Mouse (Mus musculus): ENCODE measurements around the gene Mylk2. TPM values are rescaled to one million over a fixed set of nuclear protein-coding genes. Genes with fewer than 3 reads are reported as not detected.

Gene Mylk2
- 0.93 and 1.1 TPM in 2 replicates for polyA plus RNA-seq (2011; ENCODE audit: insufficient read length, low read depth, missing spikeins)

- peaks cover 6% of the 10 kb centered on the region; the same call in 1 of the 2 replicates for H3K4me1 ChIP-seq (ENCODE audit: control insufficient read depth, insufficient read depth, low read length)
- no peak within 1 kb of the TSS for H3K27ac ChIP-seq (ENCODE audit: insufficient read depth, low read length)
- TF ChIP-seq POLR2A (IDR thresholded peaks at IDR 0.05; ENCODE audit: low read depth, low read length): no peak
- no peak for TF ChIP-seq CTCF (IDR thresholded peaks at IDR 0.05; ENCODE audit: borderline replicate concordance, insufficient read depth, low read length)
- H3K4me3 ChIP-seq (ENCODE audit: insufficient read depth, low read length): no peak within 1 kb of the TSS
These were observed at the start of gene Mylk2 for GRCm38 (mm10) chr2:152911031-152911430. Gene Mylk2 (plus strand): TSS chr2:152911352.

DNA sequence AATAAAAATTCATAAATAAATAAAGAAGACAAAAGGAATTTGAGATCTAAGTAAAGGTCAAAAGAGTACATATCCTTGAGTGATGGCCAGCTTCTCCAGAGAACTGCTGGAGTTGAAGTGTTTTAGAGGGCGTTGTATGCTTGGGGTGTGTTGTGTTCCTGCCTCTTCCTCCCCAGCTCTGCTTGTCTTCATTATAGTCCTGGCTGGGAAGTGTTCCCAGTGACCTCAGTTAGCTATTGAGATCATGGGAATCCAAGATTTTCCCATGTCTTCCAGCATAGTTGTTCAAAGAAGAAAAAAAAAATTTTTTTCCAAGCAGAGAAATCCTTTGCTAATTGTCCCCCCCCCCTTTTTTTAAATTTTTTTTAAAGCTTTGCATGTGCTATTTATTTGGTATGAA is 49.3 kb upstream of the Mylk2 start:
- TF ChIP-seq CTCF (IDR thresholded peaks at IDR 0.05; ENCODE audit: borderline replicate concordance, insufficient read depth, low read length) (no peak), POLR2A (IDR thresholded peaks at IDR 0.05; ENCODE audit: low read depth, low read length) (no peak)
- peak overlapping the region; percentile 86 for H3K27ac ChIP-seq (ENCODE audit: insufficient read depth, low read length)

GRCm38 (mm10) chr2:152862638-152863037 is 48.5 kb upstream of the Mylk2 start:
- Histone ChIP-seq H3K27ac (ENCODE audit: insufficient read depth, low read length) (peak overlapping the region; percentile 86), H3K4me1 (ENCODE audit: control insufficient read depth, insufficient read depth, low read length) (peaks cover 7% of the 10 kb centered on the region; the same call in 1 of the 2 replicates), H3K4me3 (ENCODE audit: insufficient read depth, low read length) (no peak overlapping the region)
- TF ChIP-seq CTCF (IDR thresholded peaks at IDR 0.05; ENCODE audit: borderline replicate concordance, insufficient read depth, low read length) (no peak), POLR2A (IDR thresholded peaks at IDR 0.05; ENCODE audit: low read depth, low read length) (no peak)

More for the DNA sequence above, 49.3 kb upstream of the Mylk2 start:
- Histone ChIP-seq H3K4me3 (ENCODE audit: insufficient read depth, low read length) (no peak overlapping the region), H3K4me1 (ENCODE audit: control insufficient read depth, insufficient read depth, low read length) (peaks cover 7% of the 10 kb centered on the region; the same call in 1 of the 2 replicates)

DNA sequence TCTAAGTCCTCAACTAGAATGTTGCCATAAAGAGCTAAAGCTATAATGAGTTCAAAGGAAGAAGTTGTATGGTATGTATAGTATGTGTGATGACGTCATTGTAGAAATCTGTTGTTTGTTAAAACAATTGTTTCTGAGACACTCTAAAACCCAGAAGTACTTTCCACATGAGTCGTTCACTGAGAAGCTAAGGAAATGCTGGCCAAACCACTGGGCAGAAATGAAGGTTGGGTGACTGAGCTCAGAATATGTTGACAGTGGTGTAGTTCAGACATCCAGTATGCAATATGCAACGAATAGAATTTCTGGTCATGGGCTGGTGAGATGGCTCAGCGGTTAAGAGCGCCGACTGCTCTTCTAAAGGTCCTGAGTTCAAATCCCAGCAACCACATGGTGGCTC is 47.8 kb upstream of the Mylk2 start:
- peaks cover 7% of the 10 kb centered on the region; the same call in 1 of the 2 replicates for H3K4me1 ChIP-seq (ENCODE audit: control insufficient read depth, insufficient read depth, low read length)
- H3K4me3 ChIP-seq (ENCODE audit: insufficient read depth, low read length): no peak overlapping the region
- peak overlapping the region; percentile 10; the same call in 1 of the 2 replicates for H3K27ac ChIP-seq (ENCODE audit: insufficient read depth, low read length)
- TF ChIP-seq POLR2A (IDR thresholded peaks at IDR 0.05; ENCODE audit: low read depth, low read length) (no peak), CTCF (IDR thresholded peaks at IDR 0.05; ENCODE audit: borderline replicate concordance, insufficient read depth, low read length) (no peak)

DNA sequence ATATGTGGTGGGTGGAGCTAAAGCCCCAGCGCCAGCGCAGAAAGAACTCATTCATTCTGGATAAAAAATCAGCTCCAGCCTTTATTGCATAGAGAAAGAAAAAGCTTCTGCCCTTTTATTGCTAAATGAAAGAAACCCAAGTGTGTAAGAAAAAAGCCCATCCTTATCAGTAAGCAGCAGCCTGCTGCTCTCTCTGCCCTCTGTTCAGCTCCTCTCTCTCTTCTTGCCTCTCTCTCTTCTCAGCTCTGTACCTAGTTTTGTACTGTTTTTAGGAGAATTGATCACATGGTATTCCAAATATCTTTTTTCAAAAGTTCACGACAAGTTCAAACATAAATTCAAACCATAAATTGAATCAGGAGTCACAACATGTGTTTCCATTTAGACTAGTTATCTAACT is 32.9 kb upstream of the Mylk2 start:
- Histone ChIP-seq H3K4me3 (ENCODE audit: insufficient read depth, low read length) (no peak overlapping the region), H3K4me1 (ENCODE audit: control insufficient read depth, insufficient read depth, low read length) (no peaks in the 10 kb centered on the region), H3K27ac (ENCODE audit: insufficient read depth, low read length) (no peak overlapping the region)
- TF ChIP-seq POLR2A (IDR thresholded peaks at IDR 0.05; ENCODE audit: low read depth, low read length) (no peak), CTCF (IDR thresholded peaks at IDR 0.05; ENCODE audit: borderline replicate concordance, insufficient read depth, low read length) (no peak)

GRCm38 (mm10) chr2:152880898-152881297 is 30.3 kb upstream of the Mylk2 start:
- no peak for TF ChIP-seq POLR2A (IDR thresholded peaks at IDR 0.05; ENCODE audit: low read depth, low read length)
- no peak for TF ChIP-seq CTCF (IDR thresholded peaks at IDR 0.05; ENCODE audit: borderline replicate concordance, insufficient read depth, low read length)
- no peak overlapping the region for H3K4me3 ChIP-seq (ENCODE audit: insufficient read depth, low read length)

DNA sequence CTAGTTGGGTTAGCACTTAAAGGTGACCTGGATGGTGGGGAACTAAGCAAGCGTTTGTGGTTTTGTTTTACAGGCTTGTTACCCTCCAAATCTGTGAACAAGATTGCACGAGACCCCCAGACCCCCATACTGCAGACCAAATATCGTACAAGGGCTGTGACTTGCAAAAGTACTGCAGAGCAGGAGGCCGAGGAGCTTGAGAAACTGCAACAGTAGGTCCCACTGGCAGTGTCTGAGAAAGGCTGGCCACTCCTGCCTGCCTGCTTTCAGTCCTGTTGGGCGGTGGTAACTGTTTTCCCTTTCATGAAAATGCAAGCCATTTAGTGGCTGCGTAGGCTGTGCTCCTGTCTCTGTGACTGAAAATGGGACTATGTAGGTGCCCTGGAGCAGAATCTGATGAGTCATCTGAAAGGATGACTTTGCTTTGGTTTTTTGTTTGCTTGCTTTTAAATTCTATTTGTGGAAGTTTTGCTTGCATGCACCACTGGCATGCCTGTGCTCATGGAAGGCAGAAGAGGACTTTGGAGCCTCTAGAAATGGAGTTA is 27.0 kb upstream of the Mylk2 start:
- H3K4me1 ChIP-seq (ENCODE audit: control insufficient read depth, insufficient read depth, low read length): peaks cover 3% of the 10 kb centered on the region; the same call in 1 of the 2 replicates
- no peak overlapping the region for H3K27ac ChIP-seq (ENCODE audit: insufficient read depth, low read length)
- H3K4me3 ChIP-seq (ENCODE audit: insufficient read depth, low read length): no peak overlapping the region
- no peak for TF ChIP-seq CTCF (IDR thresholded peaks at IDR 0.05; ENCODE audit: borderline replicate concordance, insufficient read depth, low read length)
- no peak for TF ChIP-seq POLR2A (IDR thresholded peaks at IDR 0.05; ENCODE audit: low read depth, low read length)

More at GRCm38 (mm10) chr2:152880898-152881297, 30.3 kb upstream of the Mylk2 start:
- Histone ChIP-seq H3K4me1 (ENCODE audit: control insufficient read depth, insufficient read depth, low read length) (no peaks in the 10 kb centered on the region), H3K27ac (ENCODE audit: insufficient read depth, low read length) (no peak overlapping the region)

DNA sequence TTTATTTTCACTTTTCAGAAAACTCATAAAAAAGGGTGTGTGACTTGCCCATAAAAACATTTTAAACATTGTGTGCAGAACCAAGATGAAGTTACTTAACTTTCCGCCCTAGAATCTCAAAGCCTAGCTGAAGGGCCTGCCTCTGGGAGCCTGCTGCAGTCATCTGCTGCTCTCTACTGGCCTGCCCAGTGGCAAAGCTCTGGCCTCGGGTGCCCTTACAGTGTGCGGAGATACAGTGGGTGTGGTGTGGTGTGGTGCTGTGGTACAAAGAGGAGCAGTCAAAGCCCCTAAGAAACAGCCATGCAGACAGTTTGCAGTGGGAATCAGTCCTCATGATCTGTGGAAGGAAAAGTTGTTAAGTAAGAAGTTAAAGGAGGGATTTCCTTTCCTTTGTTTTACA is 23.9 kb upstream of the Mylk2 start:
- no peak overlapping the region for H3K4me3 ChIP-seq (ENCODE audit: insufficient read depth, low read length)
- TF ChIP-seq CTCF (IDR thresholded peaks at IDR 0.05; ENCODE audit: borderline replicate concordance, insufficient read depth, low read length) (no peak), POLR2A (IDR thresholded peaks at IDR 0.05; ENCODE audit: low read depth, low read length) (no peak)
- H3K4me1 ChIP-seq (ENCODE audit: control insufficient read depth, insufficient read depth, low read length): peaks cover 3% of the 10 kb centered on the region; the same call in 1 of the 2 replicates
- no peak overlapping the region for H3K27ac ChIP-seq (ENCODE audit: insufficient read depth, low read length)

DNA sequence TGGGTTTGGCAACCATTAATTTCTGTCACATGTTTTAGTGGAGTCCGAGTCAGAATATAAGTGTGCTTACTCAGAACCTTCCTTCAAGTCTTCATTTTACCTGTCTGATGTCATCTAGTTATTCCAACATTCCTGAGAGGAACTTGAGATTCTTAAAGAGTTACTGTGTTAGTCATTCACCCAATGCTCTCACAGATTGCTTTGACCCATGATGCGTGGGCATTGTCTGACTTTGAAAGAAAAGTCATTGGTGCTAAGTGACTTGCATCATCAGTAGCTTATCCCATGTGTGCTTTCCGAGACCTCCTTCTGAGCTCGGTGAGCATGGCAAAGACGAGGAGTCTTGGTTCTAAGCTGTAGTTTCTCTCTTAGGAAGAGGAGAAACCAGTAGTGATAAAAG is 22.4 kb upstream of the Mylk2 start:
- Histone ChIP-seq H3K4me3 (ENCODE audit: insufficient read depth, low read length) (no peak overlapping the region), H3K27ac (ENCODE audit: insufficient read depth, low read length) (peak overlapping the region; percentile 58; the same call in 1 of the 2 replicates), H3K4me1 (ENCODE audit: control insufficient read depth, insufficient read depth, low read length) (peaks cover 3% of the 10 kb centered on the region; the same call in 1 of the 2 replicates)
- TF ChIP-seq POLR2A (IDR thresholded peaks at IDR 0.05; ENCODE audit: low read depth, low read length) (no peak), CTCF (IDR thresholded peaks at IDR 0.05; ENCODE audit: borderline replicate concordance, insufficient read depth, low read length) (no peak)

- no peaks in the 10 kb centered on the region for H3K4me1 ChIP-seq (ENCODE audit: control insufficient read depth, insufficient read depth, low read length)
- H3K4me3 ChIP-seq (ENCODE audit: insufficient read depth, low read length): no peak overlapping the region
- no peak for TF ChIP-seq CTCF (IDR thresholded peaks at IDR 0.05; ENCODE audit: borderline replicate concordance, insufficient read depth, low read length)
These were observed 15.3 kb upstream of the Mylk2 start for GRCm38 (mm10) chr2:152895834-152896233.

More at GRCm38 (mm10) chr2:152895834-152896233, 15.3 kb upstream of the Mylk2 start:
- H3K27ac ChIP-seq (ENCODE audit: insufficient read depth, low read length): no peak overlapping the region
